Mouse (Mus musculus) lung, adult 2 months (tissue): Measurements from ENCODE around the gene 2310034G01Rik. TPM values are rescaled to one million over a fixed set of nuclear protein-coding genes. Genes with fewer than 3 reads are reported as not detected.

ENCODE experiments used
- DNase-seq: peaks from one replicate; pipeline ENCODE4 v3.0.0; 2022
- H3K4me1 ChIP-seq: fragments of 200-500 bp; 2 replicates; pipeline ENCODE4 v1.6.1; 2011; ENCODE audit warnings: low read length; ENCODE audit not compliant: control insufficient read depth, insufficient read depth
- H3K4me3 ChIP-seq: fragments of 200-500 bp; replicated peaks from 2 replicates; pipeline ENCODE3; 2011; ENCODE audit warnings: low read depth, mild to moderate bottlenecking, control low read depth, low read length; ENCODE audit errors: extremely low read depth
- CTCF ChIP-seq: fragments of 200-500 bp; IDR thresholded peaks from 2 replicates; pipeline ENCODE4 v1.5.1; 2011; ENCODE audit warnings: mild to moderate bottlenecking, low read length, control low read depth; ENCODE audit not compliant: insufficient read depth
- POLR2A ChIP-seq: fragments of 200-500 bp; IDR thresholded peaks from 2 replicates; pipeline ENCODE4 v1.6.1; 2011; ENCODE audit warnings: low read depth, mild to moderate bottlenecking, control low read depth, low read length, borderline replicate concordance; ENCODE audit errors: extremely low read depth
- WGBS: fragments of 180-500 bp; shearing (Covaris S2); methylation state at CpG from one replicate; pipeline ENCODE4 v1.1.7; 2018; 5-methylcytosine and 5-hydroxymethylcytosine counted together
- polyA plus RNA-seq: library from polyadenylated mRNA; depleted of rRNA; stranded (reverse); fragments of >200 nt; gene quantifications from 2 replicates; pipeline ENCODE4 v1.2.3, GENCODE M21; 2012

2310034G01Rik gene
- polyA plus RNA-seq, 1 experiment, result 6.8 TPM

DNA sequence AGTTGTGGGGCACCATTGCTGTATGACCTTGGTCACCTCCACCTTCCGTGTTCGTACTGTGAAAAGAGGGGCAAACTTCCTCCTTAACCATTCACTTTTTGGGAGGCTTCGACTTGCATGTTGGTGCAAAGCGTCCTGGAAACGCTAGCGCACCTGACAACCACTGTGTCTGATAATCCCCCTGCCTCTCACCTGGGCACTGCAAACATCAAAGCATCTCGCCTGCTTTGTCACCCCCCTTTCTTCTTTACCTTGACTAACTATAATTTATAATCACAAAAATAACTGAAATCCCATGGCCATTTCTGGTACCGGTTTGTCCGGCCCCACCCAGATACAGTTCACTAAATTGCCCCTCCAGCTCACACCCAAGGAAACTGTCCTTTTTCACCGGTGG, 44.6 kb upstream of the 2310034G01Rik start:
- TF ChIP-seq POLR2A (no peak), CTCF (no peak)
- 3% methylated on average over 10 of the region's 10 CpGs for WGBS
- Histone ChIP-seq H3K4me1 (peaks cover 25% of the 10 kb centered on the region), H3K4me3 (peak overlapping the region; percentile 65)
- no peak for DNase-seq

GRCm38 (mm10) chr19:46392018-46392417, 41.9 kb upstream of the 2310034G01Rik start:
- WGBS, result 18% methylated on average over 4 of the region's 4 CpGs
- H3K4me3 ChIP-seq, result no peak overlapping the region
- TF ChIP-seq CTCF (peak; percentile 66), POLR2A (no peak)
- DNase-seq, result no peak
- peaks cover 15% of the 10 kb centered on the region for H3K4me1 ChIP-seq

DNA sequence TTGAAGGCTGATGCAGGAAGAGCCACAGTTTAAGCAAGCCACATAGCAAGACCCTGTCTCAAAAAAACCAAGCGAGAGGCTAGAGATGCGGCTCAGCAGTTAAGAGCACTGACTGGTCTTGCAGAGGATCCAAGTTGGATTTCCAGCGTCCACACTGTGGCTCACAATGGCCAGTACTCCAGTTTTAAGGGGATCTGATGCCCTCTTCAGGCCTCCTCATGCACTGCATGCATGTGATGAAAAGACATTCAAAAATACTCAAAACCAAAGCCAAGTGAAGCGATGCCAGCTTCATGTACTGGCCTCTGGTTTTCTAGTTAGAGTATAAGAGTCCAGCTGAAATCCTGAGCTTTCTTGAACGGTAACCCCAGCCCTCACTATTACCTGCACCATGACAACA, 39.8 kb upstream of the 2310034G01Rik start:
- H3K4me1 ChIP-seq, result peaks cover 15% of the 10 kb centered on the region
- no peak overlapping the region for H3K4me3 ChIP-seq
- no peak for DNase-seq
- TF ChIP-seq CTCF (peak; percentile 28), POLR2A (no peak)
- WGBS, result 81% methylated on average over 5 of the region's 5 CpGs

- TF ChIP-seq CTCF (no peak), POLR2A (no peak)
- DNase-seq, result no peak
- WGBS, result 89% methylated on average over 9 of the region's 9 CpGs
- Histone ChIP-seq H3K4me1 (no peaks in the 10 kb centered on the region), H3K4me3 (no peak overlapping the region)
Measured at GRCm38 (mm10) chr19:46382275-46382674, 32.2 kb upstream of the 2310034G01Rik start.

GRCm38 (mm10) chr19:46375891-46376290, 25.8 kb upstream of the 2310034G01Rik start:
- no peak for TF ChIP-seq POLR2A
- TF ChIP-seq CTCF, result no peak
- Histone ChIP-seq H3K4me1 (peaks cover 4% of the 10 kb centered on the region; the same call in 1 of the 2 replicates), H3K4me3 (no peak overlapping the region)
- no peak for DNase-seq
- 27% methylated on average over 4 of the region's 4 CpGs for WGBS

DNA sequence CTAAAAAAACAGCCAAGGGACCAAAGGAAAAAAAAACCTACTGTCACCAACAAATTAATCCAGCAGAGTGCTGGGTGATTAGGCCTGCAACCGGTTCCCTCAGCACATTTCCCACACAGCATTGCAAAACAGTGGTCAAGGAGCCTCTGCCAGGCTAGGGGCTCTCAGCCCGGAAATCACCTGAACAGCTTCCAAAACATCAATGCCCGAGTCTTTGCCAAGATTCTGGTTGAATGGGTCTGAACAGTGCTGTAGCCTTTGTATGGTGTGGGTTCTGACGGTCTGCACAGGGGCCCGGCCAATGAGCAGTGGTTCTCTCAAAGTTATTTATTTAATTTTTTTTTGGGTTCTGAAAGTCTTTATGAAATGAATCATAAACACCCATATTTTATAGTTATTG, 25.4 kb upstream of the 2310034G01Rik start:
- H3K4me1 ChIP-seq, result peaks cover 4% of the 10 kb centered on the region; the same call in 1 of the 2 replicates
- DNase-seq, result peak; percentile 28
- WGBS, result 26% methylated on average over 5 of the region's 5 CpGs
- no peak overlapping the region for H3K4me3 ChIP-seq
- TF ChIP-seq POLR2A (no peak), CTCF (no peak)

- TF ChIP-seq POLR2A (no peak), CTCF (no peak)
- Histone ChIP-seq H3K4me1 (peaks cover 4% of the 10 kb centered on the region; the same call in 1 of the 2 replicates), H3K4me3 (no peak overlapping the region)
- WGBS, result 52% methylated on average over 21 of the region's 21 CpGs
- no peak for DNase-seq
Measured at GRCm38 (mm10) chr19:46374477-46375088, 24.5 kb upstream of the 2310034G01Rik start.

- peak; percentile 64 for DNase-seq
- Histone ChIP-seq H3K4me1 (no peaks in the 10 kb centered on the region), H3K4me3 (no peak overlapping the region)
- 8% methylated on average over 4 of the region's 4 CpGs for WGBS
- TF ChIP-seq CTCF (peak; percentile 80), POLR2A (no peak)
Measured at GRCm38 (mm10) chr19:46369204-46369603, 19.1 kb upstream of the 2310034G01Rik start.

GRCm38 (mm10) chr19:46367798-46368590, 17.9 kb upstream of the 2310034G01Rik start:
- TF ChIP-seq CTCF (no peak), POLR2A (no peak)
- DNase-seq, result no peak
- Histone ChIP-seq H3K4me3 (no peak overlapping the region), H3K4me1 (no peaks in the 10 kb centered on the region)
- WGBS, result 88% methylated on average over 23 of the region's 23 CpGs
